Comparison of ENCODE assay signal across 18 mouse cellular contexts in genomic region chr9:86286830-86287569, GRCm38 (mm10).
DNase-seq lines count a peak whose midpoint lies in the region; ATAC-seq and TF ChIP-seq lines count a peak whose summit lies in the region.
"Had no signal": no experiment of that assay in that cellular context is flagged by ENCODE, and none has a peak within 500 bp of the region (broad histone marks: within the 10 kb centered on the region; RNA-seq: fewer than 3 reads in every experiment).

No protein-coding gene starts in this region.

- ATAC-seq in forebrain, embryonic 16.5 days, result peak; percentile 96
- peak; percentile 78 for ATAC-seq in midbrain, embryonic 15.5 days (replicated peaks)

- H3K9ac ChIP-seq in forebrain, embryonic 16.5 days (replicated peaks; ENCODE audit: low read depth, low read length), result no peak overlapping the region
- H3K9ac ChIP-seq in midbrain, embryonic 15.5 days, result no peak overlapping the region
- H3K9ac ChIP-seq: embryonic facial prominence, embryonic 15.5 days; heart, embryonic 13.5 days had no signal

- H3K36me3 ChIP-seq in forebrain, embryonic 10.5 days (replicated peaks), result no peaks in the 10 kb centered on the region; the same call in 1 of the 2 replicates
- H3K36me3 ChIP-seq in forebrain, embryonic 16.5 days (ENCODE audit: control insufficient read depth, insufficient read depth), result no peaks in the 10 kb centered on the region
- H3K36me3 ChIP-seq in midbrain, embryonic 15.5 days (replicated peaks), result no peaks in the 10 kb centered on the region
- H3K36me3 ChIP-seq: embryonic facial prominence, embryonic 15.5 days; heart, embryonic 13.5 days had no signal

- H3K9me3 ChIP-seq in forebrain, embryonic 10.5 days, result peaks cover 14% of the 10 kb centered on the region
- peaks cover 7% of the 10 kb centered on the region; the same call in 1 of the 2 replicates for H3K9me3 ChIP-seq in forebrain, embryonic 16.5 days (ENCODE audit: control insufficient read depth, low read length)
- no peaks in the 10 kb centered on the region for H3K9me3 ChIP-seq in midbrain, embryonic 15.5 days

- TF ChIP-seq CTCF in layer of hippocampus, adult 2 months (conservative IDR thresholded peaks at IDR 0.05), result no peak

- peaks cover 12% of the 10 kb centered on the region for H3K4me1 ChIP-seq in forebrain, embryonic 10.5 days
- H3K4me1 ChIP-seq in forebrain, embryonic 16.5 days (replicated peaks; ENCODE audit: control insufficient read depth, insufficient read depth, low read length), result peaks cover 13% of the 10 kb centered on the region
- H3K4me1 ChIP-seq in midbrain, embryonic 15.5 days, result 0 out of 2 replicates have a peak, but pooled peaks cover 3% of the 10 kb centered on the region
- H3K4me1 ChIP-seq: embryonic facial prominence, embryonic 15.5 days had no signal

- peak in 1 of 2 experiments; percentile 25 for DNase-seq in layer of hippocampus, adult 2 months (ENCODE audit: low spot score in 2 of 2)
- DNase-seq in layer of hippocampus, adult 9-10 months (ENCODE audit: low spot score), result no peak
- DNase-seq in forebrain, embryonic 10.5 days (ENCODE audit: extremely low spot score, low spot score), result no peak
- DNase-seq in testis, postnatal 14 days (ENCODE audit: low spot score), result no peak
- DNase-seq in thymus, postnatal 36 days, result no peak
- DNase-seq: cerebellum, adult 18-20 months; gastrocnemius, postnatal 25 days; kidney, adult 9 months; liver; lung, adult 18-20 months; lung, postnatal 4 days; right cerebral cortex, adult 18-20 months; thymus, postnatal 4 days had no signal

- 88% methylated on average over 2 of the region's 2 CpGs for WGBS in forebrain, embryonic 10.5 days
- WGBS in forebrain, embryonic 16.5 days, result 13% methylated on average over 2 of the region's 2 CpGs
- whole genome bisulfite sequencing in midbrain, embryonic 15.5 days, result 71% methylated on average over 2 of the region's 2 CpGs

- H3K4me2 ChIP-seq in forebrain, embryonic 16.5 days (ENCODE audit: low read length), result no peak overlapping the region
- no peak overlapping the region for H3K4me2 ChIP-seq in midbrain, embryonic 15.5 days
- H3K4me2 ChIP-seq: embryonic facial prominence, embryonic 15.5 days; heart, embryonic 13.5 days had no signal

- H3K27ac ChIP-seq in layer of hippocampus, adult 2 months, result peak overlapping the region; percentile 80
- 0 out of 2 replicates have a peak overlapping the region, but pooled peaks have one; percentile 2 for H3K27ac ChIP-seq in forebrain, embryonic 10.5 days
- H3K27ac ChIP-seq in forebrain, embryonic 16.5 days (ENCODE audit: low read length), result peak overlapping the region; percentile 70
- peak overlapping the region; percentile 16; the same call in 1 of the 2 replicates for H3K27ac ChIP-seq in midbrain, embryonic 15.5 days
- H3K27ac ChIP-seq: embryonic facial prominence, embryonic 15.5 days; heart, embryonic 13.5 days; stomach, postnatal 0 days had no signal

- H3K27me3 ChIP-seq in forebrain, embryonic 10.5 days (ENCODE audit: poor library complexity, severe bottlenecking), result no peaks in the 10 kb centered on the region
- no peaks in the 10 kb centered on the region for H3K27me3 ChIP-seq in forebrain, embryonic 16.5 days (replicated peaks; ENCODE audit: control insufficient read depth, insufficient read depth, low read length)
- no peaks in the 10 kb centered on the region for H3K27me3 ChIP-seq in midbrain, embryonic 15.5 days (replicated peaks)
- H3K27me3 ChIP-seq: embryonic facial prominence, embryonic 15.5 days; heart, embryonic 13.5 days had no signal

- no peak overlapping the region for H3K4me3 ChIP-seq in layer of hippocampus, adult 2 months
- no peak overlapping the region for H3K4me3 ChIP-seq in forebrain, embryonic 10.5 days
- no peak overlapping the region for H3K4me3 ChIP-seq in forebrain, embryonic 16.5 days (replicated peaks; ENCODE audit: low read length)
- H3K4me3 ChIP-seq in midbrain, embryonic 15.5 days, result no peak overlapping the region
- H3K4me3 ChIP-seq: embryonic facial prominence, embryonic 15.5 days; heart, embryonic 13.5 days had no signal

Comparison
In these comparisons a context has a peak if more than half of its experiments do, and no peak if none do; other contexts are left out.
1. H3K27ac ChIP-seq: peak in every context shown above with its lines; median percentile 80 in layer of hippocampus, adult 2 months; 70 in forebrain, embryonic 16.5 days; 16 in midbrain, embryonic 15.5 days; 2 in forebrain, embryonic 10.5 days.